8 mouse cellular contexts compared by ENCODE assay signal in the genomic region with DNA sequence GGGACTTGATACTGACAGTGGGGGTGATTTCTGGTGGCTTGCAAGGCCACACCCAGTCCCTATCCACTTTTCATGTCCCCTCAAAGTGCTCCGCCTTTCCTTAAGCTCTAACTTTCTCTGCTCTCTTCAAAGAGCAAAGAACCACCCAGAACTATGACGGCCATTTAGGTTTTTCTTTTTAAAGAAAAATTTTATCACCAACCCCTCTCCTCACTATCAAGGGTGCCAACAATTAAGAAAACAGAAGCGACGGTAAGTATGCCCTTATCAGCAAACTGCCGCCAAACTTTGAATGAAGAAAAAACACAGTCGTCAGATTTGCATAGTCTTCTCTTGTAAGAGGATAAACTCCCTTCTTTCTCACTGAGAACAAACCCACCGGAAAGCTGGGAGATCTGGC. TPM values are rescaled to one million over a fixed set of nuclear protein-coding genes. Genes with fewer than 3 reads are reported as not detected.
DNase-seq lines count a peak whose midpoint lies in the region; ATAC-seq and TF ChIP-seq lines count a peak whose summit lies in the region.

No protein-coding gene starts in this region.

- intact Hi-C loops in gastrocnemius, adult 2 months (cut with DNase I): loop anchor here (5.0 kb wide), 1 partner anchor 53 kb away; a partner anchor contains a TSS

- DNase-seq in gastrocnemius, adult 2 months: no peak
- DNase-seq in gastrocnemius, postnatal 4 days (ENCODE audit: low spot score in 2 of 2): no peak
- DNase-seq in liver, embryonic 14.5 days (ENCODE audit: low read depth in 3 of 3, low spot score in 3 of 3): peak in 2 of 3 experiments; percentile 44 to 45
- no peak for DNase-seq in right cerebral cortex, postnatal 25 days
- no peak for DNase-seq in frontal cortex, postnatal 36 days (ENCODE audit: low spot score in 2 of 2)
- DNase-seq in cerebellum, adult 9-10 months: no peak

- no peaks in the 10 kb centered on the region for H3K36me3 ChIP-seq in ES-Bruce4 (ENCODE audit: control insufficient read depth, insufficient read depth, low read length, poor library complexity, severe bottlenecking)
- no peaks in the 10 kb centered on the region for H3K36me3 ChIP-seq in forebrain, embryonic 15.5 days
- no peaks in the 10 kb centered on the region for H3K36me3 ChIP-seq in liver, embryonic 14.5 days (replicated peaks; ENCODE audit: control insufficient read depth, insufficient read depth, low read depth)

- peak overlapping the region; percentile 29 for H3K9ac ChIP-seq in ES-Bruce4 (ENCODE audit: low read depth, poor library complexity, severe bottlenecking)
- peak overlapping the region; percentile 74 for H3K9ac ChIP-seq in forebrain, embryonic 15.5 days (replicated peaks)
- H3K9ac ChIP-seq in liver, embryonic 14.5 days (replicated peaks): peak overlapping the region; percentile 61

- H3K4me1 ChIP-seq in ES-Bruce4 (ENCODE audit: control insufficient read depth, insufficient read depth, low read length): no peaks in the 10 kb centered on the region
- H3K4me1 ChIP-seq in forebrain, embryonic 15.5 days: peaks cover 21% of the 10 kb centered on the region
- H3K4me1 ChIP-seq in liver, embryonic 14.5 days (replicated peaks; ENCODE audit: control insufficient read depth in 2 of 2, insufficient read depth in 2 of 2, low read length in 1 of 2): peaks cover 17 to 22% of the 10 kb centered on the region in 2 experiments

- H3K4me3 ChIP-seq in gastrocnemius, adult 2 months: peak overlapping the region; percentile 98
- H3K4me3 ChIP-seq in ES-Bruce4 (ENCODE audit: low read depth, low read length): peak overlapping the region; percentile 84
- H3K4me3 ChIP-seq in forebrain, embryonic 15.5 days: peak overlapping the region; percentile 89
- peak overlapping the region; percentile 66 to 90 for H3K4me3 ChIP-seq in liver, embryonic 14.5 days (ENCODE audit: insufficient read depth in 1 of 2, low read depth in 2 of 2, low read length in 2 of 2)

- H3K9me3 ChIP-seq in ES-Bruce4 (replicated peaks; ENCODE audit: control insufficient read depth, insufficient read depth, low read length, poor library complexity, severe bottlenecking): no peaks in the 10 kb centered on the region
- H3K9me3 ChIP-seq in forebrain, embryonic 15.5 days: no peaks in the 10 kb centered on the region
- H3K9me3 ChIP-seq in liver, embryonic 14.5 days (ENCODE audit: control insufficient read depth, low read length): no peaks in the 10 kb centered on the region

- H3K4me2 ChIP-seq in forebrain, embryonic 15.5 days (replicated peaks): peak overlapping the region; percentile 93
- H3K4me2 ChIP-seq in liver, embryonic 14.5 days (ENCODE audit: low read depth): peak overlapping the region; percentile 86

- under 1% methylated on average over 7 of the region's 7 CpGs for whole genome bisulfite sequencing in forebrain, embryonic 15.5 days
- 2% methylated on average over 7 of the region's 7 CpGs for WGBS in liver, embryonic 14.5 days (ENCODE audit: insufficient replicate concordance)

- TF ChIP-seq CTCF in gastrocnemius, adult 2 months (IDR thresholded peaks at IDR 0.05): no peak
- no peak for TF ChIP-seq CTCF in ES-Bruce4 (IDR thresholded peaks at IDR 0.05; ENCODE audit: low read depth, low read length)
- TF ChIP-seq CTCF in liver, embryonic 14.5 days (IDR thresholded peaks at IDR 0.05; ENCODE audit: low read depth): no peak

- no peak for TF ChIP-seq POLR2A in ES-Bruce4 (IDR thresholded peaks at IDR 0.05; ENCODE audit: insufficient read depth, low read length)

- H3K27ac ChIP-seq in gastrocnemius, adult 2 months: peak overlapping the region; percentile 92
- no peak overlapping the region for H3K27ac ChIP-seq in ES-Bruce4 (ENCODE audit: insufficient read depth, low read length)
- H3K27ac ChIP-seq in forebrain, embryonic 15.5 days (replicated peaks): 0 out of 2 replicates have a peak overlapping the region, but pooled peaks have one; percentile 90
- H3K27ac ChIP-seq in liver, embryonic 14.5 days: peak overlapping the region; percentile 53

- TF ChIP-seq EP300 in ES-Bruce4 (IDR thresholded peaks at IDR 0.05; ENCODE audit: insufficient read depth, low read depth, low read length): no peak
- no peak; the same call in 1 of the 2 replicates for TF ChIP-seq EP300 in liver, embryonic 14.5 days (IDR thresholded peaks at IDR 0.05; ENCODE audit: low read depth)

- H3K27me3 ChIP-seq in ES-Bruce4 (ENCODE audit: control insufficient read depth, insufficient read depth, low read length, poor library complexity, severe bottlenecking): no peaks in the 10 kb centered on the region
- no peaks in the 10 kb centered on the region for H3K27me3 ChIP-seq in forebrain, embryonic 15.5 days
- no peaks in the 10 kb centered on the region for H3K27me3 ChIP-seq in liver, embryonic 14.5 days (ENCODE audit: control insufficient read depth, insufficient read depth, low read length)

- ATAC-seq in forebrain, embryonic 15.5 days (replicated peaks): 0 out of 2 replicates have a peak, but pooled peaks have one; percentile 0
- no peak for ATAC-seq in liver, embryonic 14.5 days (ENCODE audit: insufficient read depth)

RNA-seq across cellular contexts. Expression of a gene that starts 0.5 kb away (rescaled TPM):
- 1 to 10 TPM; 1.3 to 2.2 TPM for total RNA-seq in gastrocnemius, adult 2 months (2021)
- total RNA-seq in gastrocnemius, postnatal 4 days (2021): 1 to 10 TPM; 1.8 to 2.5 TPM
- 60.2 and 61.9 TPM in 2 replicates for polyA plus RNA-seq in ES-Bruce4 (2011; ENCODE audit: insufficient read depth, insufficient read length, low read depth, missing spikeins)
- 3.8 and 4.0 TPM in 2 replicates for polyA plus RNA-seq in forebrain, embryonic 15.5 days (2015; fragmentation: Nextera tagmentation; extraction: Ambion mirVana)
- 6.5 and 8.9 TPM in 2 replicates for polyA plus RNA-seq in liver, embryonic 14.5 days (2012; rRNA removed)
- 10.9 and 11.7 TPM in 2 replicates for polyA plus RNA-seq in liver, embryonic 14.5 days (2014; fragmentation: Nextera tagmentation; extraction: Ambion mirVana)

RNA-seq across cellular contexts. Expression of a gene that starts 0.9 kb away (rescaled TPM):
- total RNA-seq in gastrocnemius, adult 2 months (2021): 1 to 10 TPM; 1.6 to 2.0 TPM
- total RNA-seq in gastrocnemius, postnatal 4 days (2021): 1 to 10 TPM; 3.0 to 3.4 TPM
- polyA plus RNA-seq in ES-Bruce4 (2011; ENCODE audit: insufficient read depth, insufficient read length, low read depth, missing spikeins): 2.3 and 2.6 TPM in 2 replicates
- 25.7 and 28.1 TPM in 2 replicates for polyA plus RNA-seq in forebrain, embryonic 15.5 days (2015; fragmentation: Nextera tagmentation; extraction: Ambion mirVana)
- 1.1 and 1.2 TPM in 2 replicates for polyA plus RNA-seq in liver, embryonic 14.5 days (2012; rRNA removed)
- polyA plus RNA-seq in liver, embryonic 14.5 days (2014; fragmentation: Nextera tagmentation; extraction: Ambion mirVana): 2.7 and 3.2 TPM in 2 replicates

RNA-seq across cellular contexts. Expression of a gene that starts 52.8 kb away (rescaled TPM):
- total RNA-seq in gastrocnemius, adult 2 months (2021): 1 to 10 TPM; 7.9 to 9.2 TPM
- total RNA-seq in gastrocnemius, postnatal 4 days (2021): 10 to 100 TPM; 17.6 to 17.9 TPM
- 21.0 and 28.7 TPM in 2 replicates for polyA plus RNA-seq in ES-Bruce4 (2011; ENCODE audit: insufficient read depth, insufficient read length, low read depth, missing spikeins)
- polyA plus RNA-seq in forebrain, embryonic 15.5 days (2015; fragmentation: Nextera tagmentation; extraction: Ambion mirVana): 20.7 and 23.6 TPM in 2 replicates
- 4.3 and 6.4 TPM in 2 replicates for polyA plus RNA-seq in liver, embryonic 14.5 days (2012; rRNA removed)
- polyA plus RNA-seq in liver, embryonic 14.5 days (2014; fragmentation: Nextera tagmentation; extraction: Ambion mirVana): 19.0 and 21.5 TPM in 2 replicates

Comparison
In these comparisons a context has a peak if more than half of its experiments do, and no peak if none do; other contexts are left out.
1. DNase-seq: peak in liver, embryonic 14.5 days (2 of 3); none in gastrocnemius, adult 2 months (single experiment), gastrocnemius, postnatal 4 days (0 of 2), right cerebral cortex, postnatal 25 days (single experiment), frontal cortex, postnatal 36 days (0 of 2) and cerebellum, adult 9-10 months (single experiment).
2. Peak in every context shown above with its lines, with median percentiles within 50 percentile points of each other: H3K4me3 ChIP-seq and H3K9ac ChIP-seq.